Mouse (Mus musculus) embryonic facial prominence, embryonic 15.5 days (tissue): ENCODE measurements around the gene Popdc2. TPM values are rescaled to one million over a fixed set of nuclear protein-coding genes. Genes with fewer than 3 reads are reported as not detected.

Experiments used
- ATAC-seq: fragments of 200-750 bp; cut with Nextera tagmentation; 2 replicates; pipeline ENCODE4 v1.8.0; 2017; ENCODE audit warnings: low read depth, moderate TSS enrichment; ENCODE audit not compliant: insufficient number of reproducible peaks, low FRiP score, low TSS enrichment
- H3K27ac ChIP-seq: fragments of 300-500 bp; sonication (generic); replicated peaks from 2 replicates; pipeline ENCODE4 v1.5.1; 2015; ENCODE audit warnings: mild to moderate bottlenecking, inconsistent platforms
- H3K27me3 ChIP-seq: fragments of 300-500 bp; sonication (generic); 2 replicates; pipeline ENCODE4 v1.6.1; 2015; ENCODE audit warnings: inconsistent platforms
- H3K36me3 ChIP-seq: fragments of 300-500 bp; sonication (generic); 2 replicates; pipeline ENCODE4 v1.6.1; 2015; ENCODE audit warnings: mild to moderate bottlenecking, inconsistent platforms
- H3K4me1 ChIP-seq: fragments of 300-500 bp; sonication (generic); 2 replicates; pipeline ENCODE4 v1.6.1; 2015; ENCODE audit warnings: inconsistent platforms
- H3K4me2 ChIP-seq: fragments of 300-500 bp; sonication (generic); replicated peaks from 2 replicates; pipeline ENCODE4 v1.6.1; 2015; ENCODE audit warnings: mild to moderate bottlenecking, inconsistent platforms
- H3K4me3 ChIP-seq: fragments of 300-500 bp; sonication (generic); replicated peaks from 2 replicates; pipeline ENCODE4 v1.5.1; 2015; ENCODE audit warnings: mild to moderate bottlenecking, inconsistent platforms
- H3K9ac ChIP-seq: fragments of 300-500 bp; sonication (generic); 2 replicates; pipeline ENCODE4 v1.6.1; 2015; ENCODE audit warnings: inconsistent platforms
- H3K9me3 ChIP-seq: fragments of 300-500 bp; sonication (generic); replicated peaks from 2 replicates; pipeline ENCODE4 v1.6.1; 2016; ENCODE audit warnings: inconsistent platforms
- WGBS: fragments of 180-500 bp; shearing (Covaris S2); methylation state at CpG from one replicate; pipeline ENCODE4 v1.1.7; 2015; 5-methylcytosine and 5-hydroxymethylcytosine counted together
- polyA plus RNA-seq: library from polyadenylated mRNA; unstranded; fragments of >200 nt; fragmentation: Nextera tagmentation; extraction: Ambion mirVana; gene quantifications from 2 replicates; pipeline ENCODE4 v1.2.1, GENCODE M21; 2015

Popdc2 gene
- polyA plus RNA-seq, 1 experiment from 2014 or later, result 5.2 TPM

- no peak for ATAC-seq
- Histone ChIP-seq H3K9ac (no peak overlapping the region), H3K4me3 (no peak overlapping the region), H3K27me3 (no peaks in the 10 kb centered on the region), H3K9me3 (no peaks in the 10 kb centered on the region), H3K4me2 (no peak overlapping the region), H3K36me3 (no peaks in the 10 kb centered on the region), H3K27ac (no peak overlapping the region; the same call in 1 of the 2 replicates), H3K4me1 (0 out of 2 replicates have a peak, but pooled peaks cover 4% of the 10 kb centered on the region)
- 62% methylated on average over 4 of the region's 4 CpGs for WGBS
These were observed 8.0 kb downstream of the Popdc2 start for GRCm38 (mm10) chr16:38369992-38370484.

GRCm38 (mm10) chr16:38370633-38371374 is 8.8 kb downstream of the Popdc2 start:
- Histone ChIP-seq H3K4me1 (0 out of 2 replicates have a peak, but pooled peaks cover 5% of the 10 kb centered on the region), H3K27ac (no peak overlapping the region; the same call in 1 of the 2 replicates), H3K27me3 (no peaks in the 10 kb centered on the region), H3K9me3 (no peaks in the 10 kb centered on the region), H3K4me3 (no peak overlapping the region), H3K4me2 (no peak overlapping the region), H3K9ac (no peak overlapping the region), H3K36me3 (no peaks in the 10 kb centered on the region)
- no peak; the same call in 1 of the 2 replicates for ATAC-seq
- WGBS, result 78% methylated on average over 8 of the region's 8 CpGs

GRCm38 (mm10) chr16:38371705-38372296 is 9.8 kb downstream of the Popdc2 start:
- no peak overlapping the region for H3K4me3 ChIP-seq
- H3K9me3 ChIP-seq, result no peaks in the 10 kb centered on the region
- H3K4me1 ChIP-seq, result peaks cover 12% of the 10 kb centered on the region; the same call in 1 of the 2 replicates
- no peak overlapping the region for H3K27ac ChIP-seq
- no peak for ATAC-seq
- 84% methylated on average over 15 of the region's 15 CpGs for WGBS
- H3K9ac ChIP-seq, result no peak overlapping the region
- H3K36me3 ChIP-seq, result no peaks in the 10 kb centered on the region
- no peak overlapping the region for H3K4me2 ChIP-seq
- no peaks in the 10 kb centered on the region for H3K27me3 ChIP-seq

GRCm38 (mm10) chr16:38372876-38373275 is 10.9 kb downstream of the Popdc2 start:
- Histone ChIP-seq H3K4me1 (peaks cover 21% of the 10 kb centered on the region), H3K27me3 (no peaks in the 10 kb centered on the region), H3K9ac (no peak overlapping the region), H3K36me3 (no peaks in the 10 kb centered on the region), H3K9me3 (no peaks in the 10 kb centered on the region), H3K4me2 (no peak overlapping the region), H3K27ac (no peak overlapping the region), H3K4me3 (no peak overlapping the region)
- WGBS, result 83% methylated on average over 4 of the region's 4 CpGs
- ATAC-seq, result no peak

- peaks cover 21% of the 10 kb centered on the region for H3K4me1 ChIP-seq
- no peak overlapping the region for H3K4me3 ChIP-seq
- ATAC-seq, result no peak
- H3K4me2 ChIP-seq, result no peak overlapping the region
- no peaks in the 10 kb centered on the region for H3K36me3 ChIP-seq
- H3K9ac ChIP-seq, result no peak overlapping the region
- H3K27me3 ChIP-seq, result no peaks in the 10 kb centered on the region
- no peaks in the 10 kb centered on the region for H3K9me3 ChIP-seq
- 80% methylated on average over 10 of the region's 10 CpGs for WGBS
- H3K27ac ChIP-seq, result no peak overlapping the region
These were observed 11.4 kb downstream of the Popdc2 start for GRCm38 (mm10) chr16:38373439-38373838.

GRCm38 (mm10) chr16:38373941-38374340 is 11.9 kb downstream of the Popdc2 start:
- Histone ChIP-seq H3K4me2 (no peak overlapping the region), H3K9ac (no peak overlapping the region), H3K9me3 (no peaks in the 10 kb centered on the region), H3K4me1 (peaks cover 21% of the 10 kb centered on the region), H3K36me3 (no peaks in the 10 kb centered on the region), H3K4me3 (no peak overlapping the region), H3K27me3 (no peaks in the 10 kb centered on the region), H3K27ac (no peak overlapping the region)
- no peak for ATAC-seq
- 80% methylated on average over 16 of the region's 16 CpGs for WGBS

- no peaks in the 10 kb centered on the region for H3K27me3 ChIP-seq
- 65% methylated on average over 10 of the region's 10 CpGs for WGBS
- H3K4me1 ChIP-seq, result peaks cover 21% of the 10 kb centered on the region
- no peak for ATAC-seq
- no peaks in the 10 kb centered on the region for H3K9me3 ChIP-seq
- no peak overlapping the region; the same call in 1 of the 2 replicates for H3K27ac ChIP-seq
- H3K4me2 ChIP-seq, result no peak overlapping the region
- no peak overlapping the region for H3K4me3 ChIP-seq
- H3K36me3 ChIP-seq, result no peaks in the 10 kb centered on the region
- H3K9ac ChIP-seq, result no peak overlapping the region
These were observed 12.6 kb downstream of the Popdc2 start for GRCm38 (mm10) chr16:38374379-38375140.

- no peaks in the 10 kb centered on the region for H3K36me3 ChIP-seq
- no peaks in the 10 kb centered on the region for H3K9me3 ChIP-seq
- H3K27me3 ChIP-seq, result no peaks in the 10 kb centered on the region
- WGBS, result 81% methylated on average over 7 of the region's 7 CpGs
- H3K4me3 ChIP-seq, result no peak overlapping the region
- H3K9ac ChIP-seq, result no peak overlapping the region
- ATAC-seq, result no peak
- H3K4me1 ChIP-seq, result peaks cover 21% of the 10 kb centered on the region
- H3K27ac ChIP-seq, result no peak overlapping the region
- no peak overlapping the region for H3K4me2 ChIP-seq
These were observed 13.2 kb downstream of the Popdc2 start for GRCm38 (mm10) chr16:38375182-38375581.

- no peaks in the 10 kb centered on the region for H3K36me3 ChIP-seq
- no peaks in the 10 kb centered on the region for H3K9me3 ChIP-seq
- H3K9ac ChIP-seq, result no peak overlapping the region
- peaks cover 21% of the 10 kb centered on the region for H3K4me1 ChIP-seq
- H3K4me2 ChIP-seq, result peak overlapping the region; percentile 40
- ATAC-seq, result peak; percentile 81
- 15% methylated on average over 17 of the region's 17 CpGs for WGBS
- peak overlapping the region; percentile 78 for H3K27ac ChIP-seq
- peak overlapping the region; percentile 28 for H3K4me3 ChIP-seq
- no peaks in the 10 kb centered on the region for H3K27me3 ChIP-seq
These were observed 14.3 kb downstream of the Popdc2 start for GRCm38 (mm10) chr16:38376163-38376840.

- H3K4me2 ChIP-seq, result peak overlapping the region; percentile 40
- peaks cover 21% of the 10 kb centered on the region for H3K4me1 ChIP-seq
- H3K9me3 ChIP-seq, result no peaks in the 10 kb centered on the region
- peak overlapping the region; percentile 78 for H3K27ac ChIP-seq
- H3K4me3 ChIP-seq, result peak overlapping the region; percentile 28
- no peaks in the 10 kb centered on the region for H3K27me3 ChIP-seq
- no peak overlapping the region for H3K9ac ChIP-seq
- ATAC-seq, result no peak
- H3K36me3 ChIP-seq, result no peaks in the 10 kb centered on the region
- WGBS, result 43% methylated on average over 8 of the region's 8 CpGs
These were observed 14.8 kb downstream of the Popdc2 start for GRCm38 (mm10) chr16:38376841-38377249.

GRCm38 (mm10) chr16:38377546-38377945 is 15.5 kb downstream of the Popdc2 start:
- no peaks in the 10 kb centered on the region for H3K36me3 ChIP-seq
- H3K4me1 ChIP-seq, result peaks cover 21% of the 10 kb centered on the region
- H3K4me2 ChIP-seq, result no peak overlapping the region
- WGBS, result 79% methylated on average over 6 of the region's 6 CpGs
- H3K27me3 ChIP-seq, result no peaks in the 10 kb centered on the region
- no peak for ATAC-seq
- no peaks in the 10 kb centered on the region for H3K9me3 ChIP-seq
- H3K4me3 ChIP-seq, result no peak overlapping the region
- no peak overlapping the region for H3K27ac ChIP-seq
- no peak overlapping the region for H3K9ac ChIP-seq
